Mouse (Mus musculus): ENCODE measurements at regions not wholly inside any gene's neighbourhood (a gene's known extent, or its start where the extent isn't known, plus 50 kb on each side); places are given as distances from the start of the nearest gene placed in this dataset.
"Not testable (repeated sequence)": the region's sequence is repeated elsewhere in the genome, so short reads cannot be mapped to it uniquely, and the experiment has no call there.

- DNase-seq (ENCODE audit: low spot score), result no peak
Measured at GRCm38 (mm10) chr6:31811890-31812289, 238.2 kb upstream of the 1700012A03Rik start.

- no peak for DNase-seq (ENCODE audit: low spot score)
Measured at GRCm38 (mm10) chr6:31810602-31811512, 239.2 kb upstream of the 1700012A03Rik start.

DNA sequence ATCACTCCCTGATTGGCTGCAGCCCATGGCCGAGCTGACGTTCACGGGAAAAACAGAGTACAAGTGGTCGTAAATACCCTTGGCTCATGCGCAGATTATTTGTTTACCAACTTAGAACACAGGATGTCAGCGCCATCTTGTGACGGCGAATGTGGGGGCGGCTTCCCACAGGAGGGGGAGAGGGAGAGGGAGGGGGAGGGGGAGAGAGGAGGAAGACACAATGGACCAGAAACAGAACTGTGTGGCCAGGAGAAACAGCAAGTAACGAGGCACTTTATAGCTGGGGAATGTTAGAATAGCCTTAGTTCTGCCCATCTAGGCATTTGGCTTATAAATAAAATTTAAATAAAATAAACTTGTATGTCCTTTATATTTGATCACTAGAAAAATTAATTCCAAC, 240.7 kb upstream of the Podxl start:
- DNase-seq (ENCODE audit: low spot score), result not testable (repeated sequence)

DNA sequence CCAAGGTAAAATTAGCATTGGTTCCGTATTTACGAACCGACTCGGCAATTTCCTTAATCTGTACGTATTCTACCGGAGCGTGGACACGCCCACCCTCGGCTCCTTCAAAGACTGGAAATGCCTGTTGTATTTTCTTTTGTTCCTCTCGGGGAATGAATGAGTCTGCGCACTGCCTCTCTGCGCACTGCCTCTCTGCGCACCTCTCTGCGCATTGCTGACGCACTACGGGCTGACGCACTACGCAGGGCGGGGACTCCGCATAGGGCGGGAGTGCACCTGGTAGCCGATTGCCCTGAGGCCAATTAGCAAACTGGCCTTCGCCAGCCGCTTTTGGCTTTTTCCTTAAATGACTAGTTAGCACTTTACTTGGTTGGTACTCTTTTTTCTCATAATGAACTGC, 239.4 kb upstream of the Podxl start:
- DNase-seq (ENCODE audit: low spot score), result peak; percentile 11

DNA sequence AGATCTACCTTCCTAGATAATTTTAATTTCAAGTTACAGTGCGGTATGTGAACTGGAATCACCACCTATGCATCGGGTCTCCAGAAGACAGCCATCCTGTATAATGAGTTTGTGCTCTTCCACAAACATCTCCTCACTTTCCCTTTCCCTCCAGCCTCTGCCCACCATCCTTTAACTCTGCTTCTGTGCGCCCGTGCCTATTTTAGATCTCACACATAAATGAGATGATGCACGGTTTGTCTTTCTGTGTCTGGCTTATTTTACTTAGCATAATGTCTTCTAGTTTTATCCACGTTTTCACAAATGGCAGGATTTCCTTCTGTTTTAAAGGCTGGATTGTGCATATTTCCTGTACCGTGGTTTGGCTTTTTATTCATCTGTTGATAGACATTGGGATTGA, 227.8 kb upstream of the Podxl start:
- no peak for DNase-seq (ENCODE audit: low spot score)

- no peak for DNase-seq (ENCODE audit: low spot score)
Measured at GRCm38 (mm10) chr6:31790906-31791305, 227.1 kb upstream of the Podxl start.

DNA sequence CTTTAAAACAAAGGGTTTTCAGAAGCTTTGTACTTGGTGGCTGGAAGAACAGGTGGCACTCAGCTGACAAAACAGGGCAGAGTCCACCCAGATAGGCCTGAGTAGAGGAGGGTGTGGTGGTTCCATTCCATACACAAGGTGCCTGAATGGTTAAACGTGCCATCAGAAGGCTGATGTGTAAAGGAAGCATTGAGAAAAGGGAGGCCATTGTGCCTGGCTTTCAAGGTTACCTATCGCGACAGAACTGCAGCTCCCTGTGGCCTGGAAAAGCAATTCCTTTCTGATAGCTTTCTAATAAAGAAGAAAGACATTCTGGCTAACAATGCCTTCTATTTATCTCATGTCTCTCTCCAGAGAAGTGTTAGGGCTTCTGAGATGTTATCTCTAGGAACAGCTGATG, 213.1 kb upstream of the Podxl start:
- DNase-seq (ENCODE audit: low spot score), result no peak

GRCm38 (mm10) chr6:31771916-31772315, 208.1 kb upstream of the Podxl start:
- DNase-seq (ENCODE audit: low spot score), result no peak

- DNase-seq (ENCODE audit: low spot score), result no peak
Measured at GRCm38 (mm10) chr6:31745589-31745988, 181.8 kb upstream of the Podxl start.

DNA sequence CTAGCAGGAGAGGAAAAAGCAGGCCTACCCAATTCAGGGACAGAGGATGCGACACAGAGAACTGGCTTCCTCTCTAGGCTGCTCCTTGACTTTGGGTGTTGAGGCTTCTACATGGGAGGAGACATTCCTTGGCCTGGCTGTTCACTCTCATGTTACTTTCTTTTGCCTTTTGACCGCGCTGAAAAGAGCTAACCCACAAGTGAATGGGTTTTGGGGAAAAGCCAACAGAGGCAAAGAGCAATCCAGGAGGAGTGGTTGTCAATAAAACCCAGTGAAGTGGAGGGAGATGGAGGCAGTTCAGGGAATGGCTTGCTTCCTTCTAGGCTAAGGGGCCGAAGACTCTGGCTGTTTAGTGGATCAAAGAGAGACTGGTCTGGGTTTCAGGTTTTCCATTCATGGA, 167.6 kb upstream of the Podxl start:
- DNase-seq (ENCODE audit: low spot score), result no peak

- DNase-seq (ENCODE audit: low spot score), result no peak
Measured at GRCm38 (mm10) chr6:31719614-31720013, 155.8 kb upstream of the Podxl start.

DNA sequence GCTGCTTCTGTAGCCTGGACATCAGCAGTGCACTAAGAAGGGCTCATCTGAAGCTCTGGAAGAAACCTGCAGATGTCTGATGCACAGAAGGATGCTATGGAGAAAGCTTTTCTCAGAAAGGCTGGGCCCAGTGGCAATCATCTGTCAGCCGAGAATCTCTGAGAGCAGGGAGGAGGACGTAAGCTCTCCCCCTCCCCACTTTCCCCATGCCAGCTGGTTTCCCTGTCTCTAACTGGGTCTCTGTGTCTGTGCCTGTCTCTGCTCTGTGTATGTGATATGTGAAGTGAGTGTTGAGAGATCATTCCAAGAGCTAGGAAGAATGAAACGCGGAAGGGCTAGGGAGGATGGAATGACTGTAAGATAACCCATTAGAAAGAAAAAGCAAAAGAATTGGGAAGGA, 155.1 kb upstream of the Podxl start:
- DNase-seq (ENCODE audit: low spot score), result no peak

DNA sequence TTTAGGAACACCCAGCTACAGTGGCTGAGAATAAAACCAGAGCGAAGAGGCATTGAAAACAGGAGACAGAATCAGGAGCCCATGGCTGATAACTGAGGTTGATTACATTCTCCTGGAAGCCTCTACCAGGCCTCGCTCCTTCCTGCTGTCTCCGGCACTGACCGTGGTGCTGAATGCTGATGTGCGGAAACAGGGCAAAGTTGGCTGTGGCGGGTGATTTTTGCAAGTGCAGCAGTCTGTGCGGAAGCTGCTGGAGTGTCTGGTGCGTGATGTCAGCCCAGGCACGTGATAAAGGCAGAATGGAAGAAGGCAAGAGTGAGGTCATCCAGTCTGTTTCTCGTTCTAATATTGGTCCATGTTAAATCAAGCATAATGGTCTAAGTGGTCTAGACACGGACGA, 153.8 kb upstream of the Podxl start:
- peak; percentile 5 for DNase-seq (ENCODE audit: low spot score)

DNA sequence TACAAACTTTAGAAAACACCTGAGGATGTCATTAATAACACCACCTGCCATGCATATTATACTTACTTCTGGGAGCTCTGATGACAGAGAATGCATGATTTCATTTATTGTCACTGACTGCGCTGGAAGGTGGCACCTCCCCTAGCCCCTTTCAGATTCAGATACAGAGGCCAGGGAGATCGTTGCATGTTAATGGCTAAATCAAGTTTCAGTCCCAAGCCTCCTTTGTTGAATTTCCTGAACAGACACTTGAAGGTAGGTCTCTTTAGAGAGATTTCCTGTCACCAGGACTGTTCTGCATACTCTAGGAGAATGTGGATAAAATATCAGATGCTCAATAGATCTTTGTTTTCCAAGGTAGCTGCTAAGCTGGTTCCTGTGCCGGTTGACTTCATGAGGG, 143.5 kb upstream of the Podxl start:
- no peak for DNase-seq (ENCODE audit: low spot score)

- DNase-seq (ENCODE audit: low spot score), result no peak
Measured at GRCm38 (mm10) chr6:31704191-31704590, 140.4 kb upstream of the Podxl start.

GRCm38 (mm10) chr6:31702931-31703330, 139.2 kb upstream of the Podxl start:
- DNase-seq (ENCODE audit: low spot score), result no peak

GRCm38 (mm10) chr6:31695885-31696284, 132.1 kb upstream of the Podxl start:
- no peak for DNase-seq (ENCODE audit: low spot score)

DNA sequence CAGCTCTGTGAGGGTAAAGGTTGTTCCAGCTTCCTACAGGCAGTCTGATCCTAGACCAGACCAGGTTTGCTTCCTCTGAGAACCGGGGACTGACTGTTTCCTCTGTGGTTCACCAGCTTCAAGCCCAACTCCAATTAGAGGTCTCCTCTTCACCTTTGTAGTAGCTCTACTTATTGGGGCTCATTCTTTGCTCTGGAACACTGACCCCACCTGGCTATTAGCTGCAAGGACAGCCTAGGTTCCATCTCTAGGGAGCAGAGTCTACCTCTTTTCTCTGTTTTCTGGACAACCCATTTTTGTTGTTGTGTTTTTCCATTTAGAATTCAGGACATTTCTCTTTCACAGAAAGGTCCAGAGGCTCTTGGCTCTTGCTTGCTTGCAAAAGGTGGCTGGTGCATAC, 129.3 kb upstream of the Podxl start:
- DNase-seq (ENCODE audit: low spot score), result no peak

- no peak for DNase-seq (ENCODE audit: low spot score)
Measured at GRCm38 (mm10) chr6:31692024-31692423, 128.2 kb upstream of the Podxl start.

DNA sequence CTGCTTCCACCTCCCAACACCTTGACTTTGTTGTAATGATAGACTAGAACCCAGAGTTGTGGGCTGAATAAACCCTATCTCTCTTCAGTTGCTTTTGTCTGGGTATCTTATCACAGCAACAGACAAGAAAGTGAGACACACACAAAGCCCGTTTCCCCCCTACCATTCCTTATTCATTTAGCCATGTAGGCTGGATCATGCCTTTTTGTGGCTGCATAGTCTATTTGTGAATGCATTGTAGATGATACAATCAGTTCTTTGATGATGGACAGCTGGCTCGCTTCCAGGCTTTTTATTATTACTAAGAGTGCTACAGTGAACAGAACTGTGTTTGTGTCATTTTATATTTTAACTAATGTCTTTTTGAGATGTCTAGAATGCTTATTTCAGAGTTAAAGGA, 116.3 kb upstream of the Podxl start:
- no peak for DNase-seq (ENCODE audit: low spot score)

DNA sequence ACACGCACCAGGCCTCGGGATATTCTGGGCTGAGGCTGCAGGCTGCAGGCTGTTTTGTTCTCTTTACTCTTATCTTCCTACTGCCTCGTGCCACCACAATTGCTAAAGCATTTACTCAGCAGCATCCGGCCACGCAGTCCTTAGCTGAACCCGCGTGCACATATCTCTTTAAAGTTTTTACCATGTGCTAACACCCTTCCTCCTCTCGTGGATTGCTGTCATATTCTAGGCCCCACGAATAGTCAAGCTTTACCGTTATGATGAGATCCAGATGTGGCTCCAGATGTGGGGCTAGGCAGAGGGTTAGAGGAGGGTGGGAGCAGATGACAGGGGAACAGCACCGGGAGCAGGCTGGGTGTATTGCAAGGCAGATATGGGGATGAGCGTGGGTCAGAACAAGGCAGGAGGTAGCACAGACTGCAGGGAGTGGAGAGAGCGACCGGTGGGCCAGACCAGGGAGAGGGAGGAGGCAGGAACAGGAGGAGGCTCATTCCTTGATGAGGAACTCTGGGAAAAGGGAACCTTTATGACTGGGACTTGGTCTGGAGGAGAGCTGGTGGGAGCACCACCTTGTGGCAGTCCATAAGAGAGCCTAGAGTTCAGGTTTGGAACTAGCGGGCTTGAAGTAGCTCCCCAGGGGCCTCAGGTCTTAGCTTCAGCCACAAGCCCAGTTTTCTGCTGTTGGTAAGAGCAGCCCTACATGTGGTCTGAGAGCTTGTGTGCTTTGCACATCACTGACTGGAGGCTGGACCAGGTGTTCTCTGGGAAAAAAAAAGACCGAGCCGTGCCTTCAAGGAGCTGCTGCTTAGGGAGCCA, 102.1 kb upstream of the Podxl start:
- no peak for DNase-seq (ENCODE audit: low spot score)

- peak; percentile 61 for DNase-seq (ENCODE audit: low spot score)
Measured at GRCm38 (mm10) chr6:31664495-31664894, 100.7 kb upstream of the Podxl start.

- DNase-seq (ENCODE audit: low spot score), result peak; percentile 70
Measured at GRCm38 (mm10) chr6:31660778-31661177, 97.0 kb upstream of the Podxl start.
